In genomic region chr9:31857512-31857911, GRCm38 (mm10) we compare ENCODE assay signal across 15 mouse cellular contexts. TPM values are rescaled to one million over a fixed set of nuclear protein-coding genes. Genes with fewer than 3 reads are reported as not detected.
DNase-seq lines count a peak whose midpoint lies in the region; ATAC-seq and TF ChIP-seq lines count a peak whose summit lies in the region.
"Had no signal": no experiment of that assay in that cellular context is flagged by ENCODE, and none has a peak within 500 bp of the region (broad histone marks: within the 10 kb centered on the region; RNA-seq: fewer than 3 reads in every experiment).

No protein-coding gene starts in this region.

- 68% methylated on average over 1 of the region's 1 CpGs for WGBS in midbrain, postnatal 0 days
- WGBS in kidney, embryonic 16.5 days = 82% methylated on average over 1 of the region's 1 CpGs
- WGBS in liver, embryonic 12.5 days (ENCODE audit: insufficient replicate concordance) = 54% methylated on average over 1 of the region's 1 CpGs

- H3K4me3 ChIP-seq in midbrain, postnatal 0 days (ENCODE audit: low read depth, low read length) = no peak overlapping the region
- no peak overlapping the region for H3K4me3 ChIP-seq in kidney, embryonic 16.5 days (ENCODE audit: low read length)
- H3K4me3 ChIP-seq in liver, embryonic 12.5 days = no peak overlapping the region
- H3K4me3 ChIP-seq: embryonic facial prominence, embryonic 12.5 days; limb, embryonic 13.5 days; lung, embryonic 15.5 days; midbrain, embryonic 12.5 days had no signal

- no peaks in the 10 kb centered on the region for H3K9me3 ChIP-seq in midbrain, postnatal 0 days (ENCODE audit: low read length)
- no peaks in the 10 kb centered on the region for H3K9me3 ChIP-seq in kidney, embryonic 16.5 days (ENCODE audit: low read length)
- H3K9me3 ChIP-seq in liver, embryonic 12.5 days (replicated peaks) = no peaks in the 10 kb centered on the region
- H3K9me3 ChIP-seq: embryonic facial prominence, embryonic 12.5 days; limb, embryonic 13.5 days; lung, embryonic 15.5 days; midbrain, embryonic 12.5 days had no signal

- no peaks in the 10 kb centered on the region for H3K27me3 ChIP-seq in midbrain, postnatal 0 days (ENCODE audit: insufficient read depth, low read length)
- H3K27me3 ChIP-seq in kidney, embryonic 16.5 days (ENCODE audit: insufficient read depth, low read length) = no peaks in the 10 kb centered on the region
- peaks cover 13% of the 10 kb centered on the region; the same call in 1 of the 2 replicates for H3K27me3 ChIP-seq in liver, embryonic 12.5 days (replicated peaks)

- H3K9ac ChIP-seq in midbrain, postnatal 0 days (replicated peaks; ENCODE audit: low read length, poor library complexity, severe bottlenecking) = no peak overlapping the region
- H3K9ac ChIP-seq in kidney, embryonic 16.5 days (replicated peaks; ENCODE audit: low read length) = no peak overlapping the region
- no peak overlapping the region for H3K9ac ChIP-seq in liver, embryonic 12.5 days
- H3K9ac ChIP-seq: embryonic facial prominence, embryonic 12.5 days; limb, embryonic 13.5 days; lung, embryonic 15.5 days; midbrain, embryonic 12.5 days had no signal

- DNase-seq in left cerebral cortex, adult 9 months (ENCODE audit: low spot score in 2 of 2) = peak; percentile 13 to 42
- no peak for DNase-seq in left cerebral cortex, postnatal 4 days
- DNase-seq in brain, embryonic 18.5 days (ENCODE audit: low read depth, low spot score) = peak; percentile 8
- DNase-seq in frontal cortex, postnatal 10 days (ENCODE audit: low spot score in 2 of 2) = peak; percentile 13 to 48
- peak; percentile 51 for DNase-seq in midbrain, postnatal 0 days (ENCODE audit: low spot score)
- DNase-seq: adrenal gland, postnatal 14 days; cerebellum, adult 2 months; kidney, postnatal 25 days had no signal

- no peak for TF ChIP-seq CTCF in midbrain, postnatal 0 days (IDR thresholded peaks at IDR 0.05)

- H3K27ac ChIP-seq in midbrain, postnatal 0 days (ENCODE audit: low read depth, low read length) = no peak overlapping the region
- H3K27ac ChIP-seq in kidney, embryonic 16.5 days (ENCODE audit: low read length) = no peak overlapping the region
- no peak overlapping the region for H3K27ac ChIP-seq in liver, embryonic 12.5 days
- H3K27ac ChIP-seq: embryonic facial prominence, embryonic 12.5 days; limb, embryonic 13.5 days; lung, embryonic 15.5 days; midbrain, embryonic 12.5 days had no signal

- no peak overlapping the region for H3K4me2 ChIP-seq in midbrain, postnatal 0 days (ENCODE audit: low read depth, low read length, poor library complexity, severe bottlenecking)
- H3K4me2 ChIP-seq in kidney, embryonic 16.5 days (replicated peaks; ENCODE audit: low read depth, low read length) = no peak overlapping the region
- H3K4me2 ChIP-seq in liver, embryonic 12.5 days = no peak overlapping the region
- H3K4me2 ChIP-seq: embryonic facial prominence, embryonic 12.5 days; heart, embryonic 11.5 days; limb, embryonic 13.5 days; lung, embryonic 15.5 days; midbrain, embryonic 12.5 days had no signal

- no peaks in the 10 kb centered on the region for H3K36me3 ChIP-seq in midbrain, postnatal 0 days (ENCODE audit: insufficient read depth, low read length)
- H3K36me3 ChIP-seq in kidney, embryonic 16.5 days (ENCODE audit: insufficient read depth, low read length) = no peaks in the 10 kb centered on the region
- no peaks in the 10 kb centered on the region for H3K36me3 ChIP-seq in liver, embryonic 12.5 days
- H3K36me3 ChIP-seq: embryonic facial prominence, embryonic 12.5 days; limb, embryonic 13.5 days; lung, embryonic 15.5 days; midbrain, embryonic 12.5 days had no signal

- peaks cover 12% of the 10 kb centered on the region for H3K4me1 ChIP-seq in midbrain, postnatal 0 days (ENCODE audit: insufficient read depth, low read length)
- peaks cover 15% of the 10 kb centered on the region; the same call in 1 of the 2 replicates for H3K4me1 ChIP-seq in kidney, embryonic 16.5 days (ENCODE audit: insufficient read depth, low read length)
- H3K4me1 ChIP-seq in liver, embryonic 12.5 days = no peaks in the 10 kb centered on the region
- H3K4me1 ChIP-seq: lung, embryonic 15.5 days had no signal

- intact Hi-C loops in left cerebral cortex, postnatal 4 days (cut with DNase I) = loop anchor here (5.0 kb wide), 1 partner anchor 55 kb away; the partner anchor contains the start of gene Barx2

- ATAC-seq in midbrain, postnatal 0 days (ENCODE audit: low FRiP score) = peak; percentile 44; the same call in 1 of the 2 replicates
- ATAC-seq in kidney, embryonic 16.5 days (ENCODE audit: low FRiP score, low TSS enrichment) = no peak
- ATAC-seq in liver, embryonic 12.5 days = no peak

RNA-seq across cellular contexts. Expression of gene Barx2, which starts 55.8 kb away (rescaled TPM):
- 1 to 10 TPM; 4.3 to 4.5 TPM for total RNA-seq in left cerebral cortex, postnatal 4 days (2021)
- total RNA-seq in midbrain, postnatal 0 days (2014; rRNA removed) = 1.9 and 2.9 TPM in 2 replicates
- 0.27 and 0.79 TPM in 2 replicates for polyA plus RNA-seq in midbrain, postnatal 0 days (2015; fragmentation: Nextera tagmentation; extraction: Ambion mirVana)
- polyA plus RNA-seq in kidney, embryonic 16.5 days (2015; fragmentation: Nextera tagmentation; extraction: Ambion mirVana) = not detected in 2 replicates
- 0.06 TPM in 1 of 2 replicates, not detected in the other for polyA plus RNA-seq in liver, embryonic 12.5 days (2016; fragmentation: Nextera tagmentation; extraction: Ambion mirVana)
- total RNA-seq: adrenal gland, postnatal 14 days had no signal
- polyA plus RNA-seq: midbrain, embryonic 12.5 days had no signal
